Mouse (Mus musculus): Measurements from ENCODE around the gene Ncf4. TPM values are rescaled to one million over a fixed set of nuclear protein-coding genes. Genes with fewer than 3 reads are reported as not detected.
A peak's percentile ranks its signal among the peaks of the same experiment; 100 is the strongest.

Gene Ncf4
- 367 and 392 TPM in 2 replicates for total RNA-seq (2015)
- total RNA-seq (2017), result 250 and 266 TPM in 2 replicates

DNA sequence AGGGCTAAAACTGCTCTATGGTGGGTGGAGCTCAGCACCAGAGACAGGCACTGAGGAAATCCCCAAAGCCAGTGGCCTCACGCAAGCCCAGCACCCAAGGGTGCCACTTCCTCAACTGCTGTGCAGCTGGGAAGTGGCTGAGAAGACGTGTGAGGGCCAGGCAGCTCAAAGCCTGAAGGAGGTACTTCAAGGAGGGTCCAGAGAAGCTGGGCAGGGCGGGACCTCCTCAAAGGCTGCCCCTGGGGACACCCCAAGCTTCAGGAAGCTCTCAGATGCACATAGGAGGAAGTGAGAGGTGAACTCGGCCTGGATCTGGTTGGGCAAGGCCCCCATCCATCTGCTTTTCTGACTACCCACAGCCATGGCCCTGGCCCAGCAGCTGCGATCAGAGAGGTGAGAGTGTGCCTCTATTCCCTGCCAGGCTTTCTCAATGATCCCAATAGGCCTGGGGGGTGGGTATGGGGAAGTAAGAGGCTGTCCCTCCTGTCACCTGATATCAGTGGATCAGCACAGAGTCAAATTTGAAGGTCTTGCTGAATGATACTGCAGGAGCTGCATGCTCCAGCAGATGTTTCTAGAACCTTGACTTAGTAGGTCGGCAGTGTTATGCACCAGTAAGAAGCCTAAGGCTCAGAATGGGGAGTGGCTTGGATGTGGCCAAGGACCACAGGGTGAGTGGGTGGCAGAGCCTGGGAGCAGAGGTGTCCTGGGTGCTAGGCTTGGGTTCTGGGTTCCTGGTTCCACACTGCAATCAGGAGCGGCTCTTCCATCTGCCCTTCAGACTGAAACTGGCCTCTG, at the start of gene Ncf4:
Gene Ncf4 (plus strand): TSS at position 107 of the 798 bp plus-strand sequence.
- peak; percentile 64 for ATAC-seq (ENCODE audit: poor library complexity, severe bottlenecking)

DNA sequence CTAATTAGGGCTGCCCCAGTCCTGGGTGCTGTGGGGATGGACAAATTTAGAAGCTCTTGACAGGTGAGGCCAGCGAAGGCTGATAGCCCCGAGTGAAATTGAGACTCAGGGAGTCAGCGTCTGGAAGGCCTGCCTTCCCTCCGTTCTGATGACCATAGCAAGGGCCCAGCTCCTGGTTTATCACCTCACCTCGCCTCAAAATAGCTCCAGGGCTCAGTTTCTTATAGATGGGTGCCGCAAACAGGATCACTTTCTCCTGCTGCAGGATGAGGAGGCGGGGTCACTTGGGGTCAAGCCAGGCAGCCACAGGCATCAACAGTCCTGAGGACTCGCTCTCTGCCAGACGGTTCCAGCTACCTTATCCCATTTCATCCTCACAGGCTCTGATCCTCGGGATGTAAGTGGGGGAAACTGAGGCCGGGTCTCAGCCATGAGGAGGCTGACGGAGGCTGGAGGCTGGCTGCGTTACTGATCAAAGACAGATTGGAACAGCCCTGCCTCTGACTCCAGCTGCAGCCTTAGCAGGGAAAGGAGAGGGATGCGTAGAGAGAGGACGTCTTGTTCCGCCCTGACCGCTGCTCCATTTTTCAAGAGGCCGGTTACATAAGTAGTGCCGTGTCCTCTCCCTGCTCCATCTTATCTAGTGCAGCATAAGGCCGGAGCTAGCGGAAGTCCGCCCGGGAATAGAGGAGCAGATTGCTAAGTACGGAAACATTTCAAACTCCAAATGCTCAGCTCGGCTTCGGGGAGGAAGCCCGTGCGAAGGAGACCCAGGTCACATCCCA, 49.3 kb upstream of the Ncf4 start:
- no peak for ATAC-seq (ENCODE audit: poor library complexity, severe bottlenecking)

DNA sequence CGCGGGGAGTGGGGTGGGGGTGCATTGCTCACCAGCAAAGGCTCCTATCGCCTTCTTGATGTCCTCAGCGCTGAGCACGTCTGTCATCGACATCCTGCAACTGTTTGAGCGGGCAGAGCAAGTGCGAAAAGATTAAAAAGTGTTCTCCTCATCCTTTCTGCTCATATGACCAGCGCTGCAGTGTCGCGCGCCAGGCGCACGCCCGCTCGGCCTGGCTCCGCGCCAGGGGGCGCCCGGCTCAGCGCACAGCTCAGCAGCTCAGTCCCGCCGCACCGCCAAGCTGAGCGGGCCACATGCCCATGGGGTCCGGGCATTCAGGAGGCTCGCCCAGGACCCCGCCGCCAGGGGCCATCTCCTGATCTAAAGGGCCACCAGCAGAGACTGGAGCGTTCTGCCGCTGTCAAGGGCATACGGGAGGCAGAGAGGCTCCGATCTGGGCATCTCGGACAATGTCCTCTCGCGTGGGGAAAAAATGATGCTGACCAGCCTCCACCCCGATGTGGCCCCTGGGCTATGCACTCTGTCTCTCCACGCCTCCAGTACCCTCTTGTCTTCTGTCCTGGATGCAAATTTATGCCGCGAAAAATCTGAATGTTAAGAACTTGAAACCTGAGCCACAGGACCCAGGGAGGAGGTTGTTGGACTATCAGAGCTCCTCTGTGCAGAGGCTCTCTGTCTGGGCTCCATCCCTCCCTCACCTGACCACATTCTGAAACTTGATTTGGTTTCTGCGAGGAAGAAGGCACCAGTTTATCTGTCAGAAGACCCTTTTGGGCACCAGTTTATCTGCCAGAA, 40.4 kb upstream of the Ncf4 start:
- ATAC-seq (ENCODE audit: poor library complexity, severe bottlenecking), result no peak

DNA sequence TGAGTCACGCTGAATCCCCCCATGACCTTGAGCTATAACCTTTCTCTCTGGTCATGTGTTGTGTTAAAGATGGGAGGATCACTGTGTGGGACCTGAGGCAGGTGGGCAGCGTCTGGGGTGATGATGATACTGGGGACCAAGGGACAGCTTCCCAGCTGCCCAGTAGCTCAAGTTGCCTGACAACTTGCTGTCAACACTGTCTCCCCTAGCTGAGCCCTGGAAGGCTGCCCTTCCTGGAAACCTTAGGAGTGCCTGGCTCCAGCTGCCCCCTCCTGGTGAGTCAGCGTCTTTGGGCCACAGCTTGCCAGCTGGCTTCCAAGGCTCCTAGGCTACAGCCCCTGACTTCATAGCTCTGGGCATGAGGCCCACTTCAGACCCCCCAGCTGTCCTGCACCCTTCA, 39.4 kb upstream of the Ncf4 start:
- no peak for ATAC-seq (ENCODE audit: poor library complexity, severe bottlenecking)

DNA sequence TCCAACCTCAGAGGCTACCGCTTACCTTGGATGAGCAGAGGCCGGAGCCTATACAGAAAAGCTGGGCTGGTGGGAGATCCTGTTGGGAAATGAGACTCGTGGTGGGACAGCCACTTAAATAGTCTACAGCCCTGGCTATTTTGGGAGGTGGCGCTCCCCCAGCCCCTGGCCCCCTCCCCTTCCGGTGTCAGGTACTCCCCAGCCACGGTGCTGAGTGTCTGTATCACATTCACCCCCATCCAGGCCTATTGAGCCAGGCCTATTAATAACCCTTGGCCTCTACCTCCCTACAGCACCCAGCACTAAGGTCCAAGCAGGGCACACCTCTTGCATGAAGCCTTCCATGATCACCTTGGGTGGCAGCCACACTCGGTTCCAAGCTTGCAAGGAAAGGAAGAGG, 38.3 kb upstream of the Ncf4 start, which contains the start of gene Pvalb:
Gene Pvalb (minus strand): TSS at position 89 of the 400 bp plus-strand sequence.
- ATAC-seq (ENCODE audit: poor library complexity, severe bottlenecking), result no peak

DNA sequence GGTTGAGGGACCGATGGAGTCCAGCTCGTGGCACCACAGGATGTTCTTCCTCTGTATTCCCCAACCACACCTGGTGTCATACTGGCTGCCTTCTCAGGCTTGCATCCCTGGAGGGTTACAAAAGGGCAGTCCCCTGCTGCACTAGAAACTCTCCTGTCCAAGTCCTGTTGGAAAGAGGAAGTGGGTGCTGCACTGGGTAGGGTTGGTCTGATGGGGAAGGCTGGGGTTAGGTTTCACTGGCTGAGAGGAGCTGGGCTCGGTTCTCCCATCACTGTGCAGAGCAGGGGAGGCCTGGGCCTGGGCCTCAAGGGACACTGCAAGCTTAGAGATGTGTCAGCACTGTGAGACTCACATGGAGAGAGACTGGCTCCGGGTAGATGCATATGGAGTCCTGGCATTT, 34.4 kb upstream of the Ncf4 start:
- peak; percentile 56 for ATAC-seq (ENCODE audit: poor library complexity, severe bottlenecking)

DNA sequence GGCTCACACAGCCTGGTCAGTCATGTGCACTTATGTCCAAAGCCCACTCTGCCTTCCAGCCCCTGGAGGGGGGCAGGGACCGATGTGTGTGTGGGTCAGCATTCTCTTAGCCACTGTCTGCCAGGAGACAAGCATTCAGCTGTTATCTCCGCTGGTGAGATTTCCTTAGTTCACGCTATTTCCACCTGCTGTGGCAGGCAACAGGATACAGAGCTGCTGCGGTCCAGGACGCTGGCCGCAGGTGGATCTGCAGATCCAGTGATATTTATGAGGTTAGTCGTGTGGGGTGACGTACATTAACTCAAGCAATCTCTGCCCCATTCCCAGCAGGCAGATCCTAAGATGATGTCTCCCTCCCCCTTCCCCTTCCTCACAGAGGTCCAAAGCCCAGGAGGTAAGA, 33.2 kb upstream of the Ncf4 start:
- no peak for ATAC-seq (ENCODE audit: poor library complexity, severe bottlenecking)

DNA sequence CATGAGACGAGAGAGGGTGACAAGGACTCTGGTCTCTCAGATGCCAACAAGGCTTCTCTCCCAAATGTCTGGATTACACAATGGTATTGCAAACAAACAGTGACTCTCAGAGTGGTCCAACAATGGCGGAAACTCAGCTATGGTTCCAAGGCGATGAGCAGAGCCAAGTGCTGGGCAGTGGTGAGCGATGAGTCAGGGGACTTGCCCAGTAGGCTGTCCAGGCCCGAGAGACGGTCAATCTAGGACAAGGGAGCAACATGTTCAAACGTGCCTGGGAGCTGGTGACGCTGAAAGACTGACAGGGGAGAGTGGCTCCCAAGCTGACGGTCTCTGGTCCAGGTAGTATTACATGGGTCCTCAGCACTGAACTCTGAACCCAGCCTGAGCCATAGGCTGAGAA, 29.3 kb upstream of the Ncf4 start:
- ATAC-seq (ENCODE audit: poor library complexity, severe bottlenecking), result no peak

DNA sequence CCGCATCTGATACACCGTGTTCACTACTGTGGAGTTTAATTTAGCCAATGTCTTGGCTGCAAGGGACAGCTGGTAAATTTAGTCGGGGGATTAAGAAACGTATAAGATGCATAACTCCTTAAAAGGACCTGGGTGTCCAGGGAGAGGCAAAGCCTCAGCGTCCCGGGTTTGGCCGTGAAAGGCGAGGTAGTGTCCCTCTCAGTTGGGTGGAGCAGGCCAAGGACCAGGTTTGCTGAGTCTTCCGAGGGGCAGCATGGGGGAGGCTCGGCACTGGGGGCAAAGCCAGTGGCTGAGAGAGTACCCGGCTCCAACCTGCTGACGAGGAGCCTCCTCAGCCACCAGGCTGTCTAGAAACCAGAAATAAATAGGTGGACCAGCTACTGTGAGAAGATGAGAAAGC, 16.8 kb upstream of the Ncf4 start:
- no peak for ATAC-seq (ENCODE audit: poor library complexity, severe bottlenecking)

DNA sequence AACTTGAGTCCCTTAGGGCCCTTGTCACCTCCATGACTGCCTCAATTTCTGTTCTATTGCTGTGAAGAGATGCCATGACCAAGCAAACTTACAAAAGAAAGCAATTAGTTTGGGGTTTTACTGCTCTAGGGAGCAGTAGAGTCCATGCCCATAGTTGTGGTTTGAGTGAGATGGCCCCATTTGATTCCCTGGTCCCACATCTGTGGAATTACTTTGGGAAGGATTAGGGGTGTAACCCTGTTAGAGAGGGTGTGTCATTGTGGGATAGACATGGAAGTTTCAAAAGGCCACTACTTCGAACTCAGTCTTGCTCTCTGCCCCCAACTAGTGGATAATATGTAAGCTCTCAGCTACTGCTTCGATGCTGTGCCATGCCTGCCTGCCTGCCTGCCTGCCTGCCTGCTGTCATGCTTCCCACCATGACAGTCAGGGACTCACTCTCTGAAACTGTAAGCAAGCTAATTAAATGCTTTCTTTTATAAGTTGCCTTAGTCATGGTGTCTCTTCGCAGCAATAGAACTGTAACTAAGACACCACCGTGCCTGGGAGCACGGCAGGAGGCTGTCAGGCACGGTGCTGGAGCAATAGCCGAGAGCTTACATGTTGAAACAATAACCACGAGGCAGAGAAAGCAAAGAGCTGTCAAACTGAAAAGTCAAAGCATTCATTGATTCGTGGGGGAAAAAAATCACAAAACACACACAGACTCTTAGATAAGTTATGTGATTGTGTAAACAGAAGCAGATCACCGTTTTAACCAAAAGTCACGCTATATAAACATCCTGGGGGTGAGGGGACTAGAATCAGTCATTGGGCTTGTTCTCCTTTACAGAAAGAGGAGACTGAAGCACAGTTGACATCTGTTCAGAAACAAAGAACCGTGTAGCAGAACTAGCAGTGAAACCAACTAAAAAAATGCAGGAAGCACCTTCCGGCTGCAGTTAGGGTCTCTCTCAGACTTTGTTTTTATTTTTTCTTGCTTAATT, 13.0 kb upstream of the Ncf4 start:
- no peak for ATAC-seq (ENCODE audit: poor library complexity, severe bottlenecking)

DNA sequence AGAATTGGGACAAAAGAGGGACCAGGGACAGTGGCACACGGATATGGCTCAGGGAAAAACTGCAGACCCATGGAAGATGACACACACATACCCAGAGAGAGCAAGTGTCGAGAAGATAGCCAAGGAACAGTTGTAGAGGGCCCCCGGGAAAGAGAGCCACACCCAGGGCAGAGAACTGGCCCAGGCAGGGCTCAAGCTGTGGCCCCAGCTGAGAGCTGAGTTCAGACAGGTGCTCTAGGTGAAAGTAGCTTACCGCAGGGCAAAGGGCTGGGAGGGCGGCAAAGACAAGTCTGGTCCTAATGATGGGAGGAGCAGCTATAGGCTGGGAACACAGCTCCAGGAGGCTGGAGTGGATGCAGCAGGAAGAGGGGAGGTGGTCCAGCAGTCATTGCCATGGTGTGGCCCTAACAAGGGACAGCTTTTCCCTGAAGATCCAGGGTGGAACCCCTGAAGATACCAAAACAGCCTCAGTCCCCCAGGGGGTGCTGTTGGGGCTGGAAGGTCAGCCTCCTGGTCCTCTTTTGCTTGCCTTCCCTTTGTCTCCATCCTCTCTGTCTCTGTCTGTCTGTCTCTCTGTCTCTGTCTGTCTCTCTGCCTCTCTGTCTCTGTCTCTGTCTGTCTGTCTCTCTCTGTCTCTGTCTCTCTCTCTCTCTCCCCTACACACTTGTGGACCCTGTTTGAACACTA, 9.6 kb upstream of the Ncf4 start:
- no peak for ATAC-seq (ENCODE audit: poor library complexity, severe bottlenecking)

DNA sequence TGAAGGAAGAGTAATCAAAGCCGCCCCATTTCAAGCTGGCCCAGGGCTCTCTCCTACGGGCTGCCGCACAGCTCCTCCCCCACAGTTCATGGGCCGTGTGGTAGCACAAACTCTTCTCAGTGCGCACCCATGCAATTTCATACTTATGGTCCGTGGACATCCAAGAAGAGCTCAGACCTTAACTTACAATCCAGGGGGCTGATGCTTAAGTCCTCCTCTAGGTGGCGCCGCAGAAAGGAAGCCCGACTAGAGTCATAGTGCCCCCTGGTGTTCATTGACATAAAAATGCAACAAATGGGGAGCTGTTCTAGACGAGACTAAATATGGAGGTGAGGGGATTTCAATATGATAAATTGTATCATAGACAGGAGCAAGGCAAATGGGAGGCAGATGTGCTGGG, 5.1 kb upstream of the Ncf4 start:
- ATAC-seq (ENCODE audit: poor library complexity, severe bottlenecking), result peak; percentile 76

DNA sequence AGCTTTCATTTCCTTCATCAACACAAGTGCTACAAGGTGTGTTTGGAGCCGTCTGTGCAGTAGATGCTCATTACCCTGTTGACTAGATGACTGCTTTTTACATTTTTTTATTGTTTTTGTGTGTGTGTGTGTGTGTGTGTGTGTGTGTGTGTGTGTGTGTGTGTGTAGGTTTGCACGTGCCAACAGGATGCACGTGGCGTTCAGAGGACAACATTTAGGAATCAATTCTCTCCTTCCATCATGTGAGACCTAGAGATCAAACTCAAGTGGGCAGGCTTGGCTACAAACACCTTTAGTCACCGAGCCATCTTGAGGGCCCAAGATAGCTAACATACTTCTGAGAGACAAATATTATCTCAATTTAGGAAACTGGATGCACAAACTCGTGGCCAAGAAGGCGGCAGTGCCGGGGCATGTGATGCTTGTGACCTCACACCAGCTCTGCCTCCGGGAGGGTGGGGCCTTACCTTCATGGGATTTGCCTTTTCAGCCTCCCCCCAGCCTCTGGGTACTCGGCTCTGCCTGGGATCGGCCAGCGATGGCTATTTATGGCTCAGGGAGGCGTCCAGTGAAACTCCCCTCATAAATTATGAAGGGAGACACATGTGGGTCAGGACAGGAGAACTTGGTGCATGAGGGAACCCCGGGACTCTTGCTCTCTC, 4.5 kb upstream of the Ncf4 start:
- no peak for ATAC-seq (ENCODE audit: poor library complexity, severe bottlenecking)

DNA sequence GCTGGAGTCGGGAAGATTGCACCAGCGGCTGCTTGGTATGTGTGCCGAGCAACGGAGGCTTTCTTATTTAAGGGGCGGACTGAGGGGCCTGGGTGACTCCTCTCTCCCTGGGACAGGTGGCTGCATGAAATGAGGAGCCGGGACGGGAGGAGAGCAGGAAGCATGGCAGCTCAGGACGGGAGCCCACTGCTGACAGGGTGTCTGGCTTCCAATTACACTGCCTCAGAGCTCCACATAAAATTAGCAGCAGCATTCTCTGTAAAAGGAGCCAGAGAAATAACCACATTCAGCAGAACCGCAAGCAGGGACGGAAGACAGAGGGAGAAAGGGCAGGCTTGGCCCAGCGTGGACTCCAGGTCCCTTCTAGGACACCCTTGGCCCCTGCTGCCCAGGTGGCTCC, 3.3 kb upstream of the Ncf4 start:
- ATAC-seq (ENCODE audit: poor library complexity, severe bottlenecking), result no peak

DNA sequence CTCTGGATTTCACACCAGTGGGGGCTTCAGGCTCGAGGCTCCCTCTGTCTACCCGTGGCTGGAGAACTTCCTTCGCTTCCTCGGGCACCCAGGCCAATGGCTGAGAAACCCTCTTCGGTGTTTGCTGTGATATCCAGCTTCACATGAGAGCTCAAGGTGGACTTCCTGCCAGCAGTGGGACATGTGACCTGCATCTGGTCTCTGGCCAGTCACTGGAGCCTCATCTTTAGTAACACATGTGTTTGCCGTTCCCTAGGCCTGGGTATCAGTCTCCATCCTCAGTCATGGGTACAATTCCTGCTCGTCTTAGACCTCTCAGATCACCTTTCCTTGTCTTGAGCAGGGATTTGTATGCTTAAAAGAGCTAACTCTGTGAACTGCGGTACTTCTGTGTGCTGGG, 1.5 kb upstream of the Ncf4 start:
- no peak for ATAC-seq (ENCODE audit: poor library complexity, severe bottlenecking)

DNA sequence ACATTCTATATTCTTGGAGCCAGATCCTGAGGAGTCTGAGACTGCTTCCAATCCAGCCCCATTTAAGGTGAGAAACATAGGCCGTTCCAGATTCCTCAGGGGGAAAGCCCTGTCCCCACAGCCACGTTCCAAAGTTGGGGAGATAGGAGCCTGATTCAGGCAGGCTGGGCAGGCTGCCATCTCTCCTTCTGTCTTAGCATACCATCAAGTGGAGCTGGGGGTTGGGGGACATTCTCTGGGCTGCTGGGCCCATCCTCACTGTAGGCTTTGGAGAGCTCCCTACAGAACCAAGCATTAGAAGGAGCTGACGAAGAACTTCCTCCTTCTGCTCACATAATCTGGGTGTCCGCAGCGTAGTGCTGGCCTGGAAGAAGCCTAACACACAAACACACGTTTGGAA, 827 bp upstream of the Ncf4 start:
- ATAC-seq (ENCODE audit: poor library complexity, severe bottlenecking), result no peak

DNA sequence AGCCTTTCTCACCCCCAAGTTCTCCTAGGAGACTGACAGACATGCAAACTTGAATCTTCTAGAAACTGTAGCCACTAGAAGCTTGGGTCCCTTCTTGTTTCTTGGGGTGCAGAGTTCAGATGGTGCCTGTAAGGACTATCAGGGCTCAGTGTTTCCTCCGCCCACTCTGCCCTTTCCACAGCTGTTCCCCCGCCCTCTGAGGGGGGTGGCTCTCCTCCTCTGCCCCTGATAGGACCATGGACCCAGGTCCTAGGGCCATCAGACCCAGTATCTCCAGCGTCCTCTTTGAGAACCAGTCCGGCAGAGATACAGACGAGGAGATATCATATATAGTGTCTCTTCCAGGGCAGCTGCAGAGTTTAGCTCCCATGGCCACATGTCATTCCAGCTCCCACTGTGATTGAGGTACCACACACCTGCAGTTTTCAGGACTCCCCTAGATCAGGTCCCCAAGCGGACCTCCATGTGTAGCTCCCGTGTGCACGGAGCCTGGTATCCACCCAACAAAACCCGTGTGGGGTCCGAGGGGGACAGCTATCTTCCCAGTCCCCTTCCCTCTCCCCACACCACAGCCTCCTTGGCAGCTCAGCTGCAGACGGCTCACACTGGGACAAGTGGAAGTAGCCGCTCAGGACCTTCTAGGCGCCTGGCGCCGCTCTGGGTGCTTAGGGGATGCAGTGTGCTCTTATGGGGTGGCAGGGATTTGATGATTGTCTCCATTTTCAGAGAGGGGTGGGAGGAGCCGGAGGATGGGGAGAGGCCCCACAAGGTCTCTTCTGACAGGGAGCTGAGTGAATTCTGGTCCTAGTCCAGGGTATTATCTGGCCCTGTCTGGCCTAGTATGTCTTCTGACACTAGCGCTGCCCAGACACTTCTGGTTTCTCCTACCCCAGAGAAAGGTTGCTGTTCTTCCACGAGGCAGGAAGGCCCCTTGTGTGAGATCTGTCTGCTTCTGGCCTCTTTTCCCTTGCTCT, 1.8 kb downstream of the Ncf4 start:
- peak; percentile 55 for ATAC-seq (ENCODE audit: poor library complexity, severe bottlenecking)

DNA sequence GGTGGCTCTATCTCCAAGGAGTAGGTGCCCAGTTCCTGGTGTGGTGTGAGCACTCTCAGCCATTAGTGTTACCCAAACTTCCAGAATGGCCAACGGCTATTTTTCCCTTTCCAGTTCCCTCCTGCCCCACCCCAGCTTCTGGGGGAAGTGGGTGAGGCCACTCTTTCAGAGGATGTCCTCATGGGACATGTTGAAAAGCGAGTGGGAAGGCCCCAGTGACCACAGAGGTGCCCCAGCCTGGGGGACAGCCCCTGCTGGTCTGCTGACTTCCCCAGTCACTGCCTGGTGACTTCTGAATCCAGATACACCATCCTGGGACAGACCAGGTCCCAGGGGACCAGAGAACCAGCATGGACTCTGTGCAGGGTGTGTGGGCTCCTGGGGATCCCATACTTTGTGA, 3.1 kb downstream of the Ncf4 start:
- ATAC-seq (ENCODE audit: poor library complexity, severe bottlenecking), result peak; percentile 48
